Mouse (Mus musculus) small intestine, adult 2 months (tissue): ENCODE measurements around the gene Armh3.

Experiments
- CTCF ChIP-seq: fragments of 200-500 bp; IDR thresholded peaks from 2 replicates; pipeline ENCODE4 v1.5.1; 2012; ENCODE audit warnings: low read depth, mild to moderate bottlenecking, control low read depth, inconsistent platforms, low read length, moderate library complexity, mixed read lengths; ENCODE audit not compliant: insufficient replicate concordance, insufficient read length; ENCODE audit errors: extremely low read depth
- POLR2A ChIP-seq: fragments of 200-500 bp; IDR thresholded peaks from 2 replicates; pipeline ENCODE4 v1.6.1; 2012; ENCODE audit warnings: low read depth, mild to moderate bottlenecking, control low read depth, inconsistent platforms, low read length, moderate library complexity

- no peak for TF ChIP-seq CTCF
- TF ChIP-seq POLR2A, result no peak
These were observed 195.6 kb downstream of the Armh3 start for GRCm38 (mm10) chr19:45802702-45803101.
